In genomic region chr7:126642545-126643243, GRCm38 (mm10) we compare ENCODE assay signal across 20 mouse cellular contexts. TPM values are rescaled to one million over a fixed set of nuclear protein-coding genes. Genes with fewer than 3 reads are reported as not detected.
DNase-seq lines count a peak whose midpoint lies in the region; ATAC-seq and TF ChIP-seq lines count a peak whose summit lies in the region.
"Had no signal": no experiment of that assay in that cellular context is flagged by ENCODE, and none has a peak within 500 bp of the region (broad histone marks: within the 10 kb centered on the region; RNA-seq: fewer than 3 reads in every experiment).

No protein-coding gene starts in this region.

- H3K4me3 ChIP-seq in gastrocnemius, adult 2 months, result no peak overlapping the region
- H3K4me3 ChIP-seq in left cerebral cortex, adult 2 months, result no peak overlapping the region
- H3K4me3 ChIP-seq in liver, postnatal 0 days (ENCODE audit: low read depth, low read length), result no peak overlapping the region
- H3K4me3 ChIP-seq: limb, embryonic 13.5 days; neural tube, embryonic 13.5 days had no signal

- peak; percentile 29 for ATAC-seq in CD4-positive, CD25-positive, alpha-beta regulatory T cell, adult 4 months
- ATAC-seq in liver, postnatal 0 days, result peak; percentile 14; the same call in 1 of the 2 replicates
- no peak for ATAC-seq in megakaryocyte, adult 5-6 weeks (ENCODE audit: poor library complexity, severe bottlenecking)

- intact Hi-C loops in gastrocnemius, adult 2 months (cut with DNase I), result loop anchor here (1.0 kb wide), 1 partner anchor 51 kb away; no protein-coding TSS in a partner anchor
- intact Hi-C loops in gastrocnemius, postnatal 14 days (cut with DNase I; ENCODE audit: low total_unique reads), result no loop called here
- intact Hi-C loops in left cerebral cortex, adult 2 months (cut with DNase I), result loop anchor here (10.0 kb wide), 1 partner anchor 472 kb away; no protein-coding TSS in a partner anchor

- no peaks in the 10 kb centered on the region for H3K36me3 ChIP-seq in liver, postnatal 0 days (replicated peaks; ENCODE audit: insufficient read depth, low read length)
- H3K36me3 ChIP-seq: limb, embryonic 13.5 days; neural tube, embryonic 13.5 days had no signal

- H3K27ac ChIP-seq in gastrocnemius, adult 2 months, result no peak overlapping the region; the same call in 1 of the 2 replicates
- H3K27ac ChIP-seq in left cerebral cortex, adult 2 months, result no peak overlapping the region
- H3K27ac ChIP-seq in liver, postnatal 0 days (ENCODE audit: low read depth), result no peak overlapping the region
- H3K27ac ChIP-seq: limb, embryonic 13.5 days; neural tube, embryonic 13.5 days had no signal

- H3K9me3 ChIP-seq in liver, postnatal 0 days (ENCODE audit: low read length), result no peaks in the 10 kb centered on the region
- H3K9me3 ChIP-seq: limb, embryonic 13.5 days; neural tube, embryonic 13.5 days had no signal

- no peaks in the 10 kb centered on the region for H3K27me3 ChIP-seq in liver, postnatal 0 days (ENCODE audit: insufficient read depth, low read length)
- H3K27me3 ChIP-seq: limb, embryonic 13.5 days; neural tube, embryonic 13.5 days had no signal

- H3K4me2 ChIP-seq in liver, postnatal 0 days (ENCODE audit: low read depth, low read length), result no peak overlapping the region
- H3K4me2 ChIP-seq: limb, embryonic 13.5 days; neural tube, embryonic 13.5 days had no signal

- peak; percentile 31; the same call in 1 of the 2 replicates for TF ChIP-seq CTCF in gastrocnemius, adult 2 months (IDR thresholded peaks at IDR 0.05)
- TF ChIP-seq CTCF in left cerebral cortex, adult 2 months (IDR thresholded peaks at IDR 0.05), result peak; percentile 8; the same call in 1 of the 2 replicates
- TF ChIP-seq CTCF in liver, postnatal 0 days (IDR thresholded peaks at IDR 0.05; ENCODE audit: low read depth), result peak; percentile 31; the same call in 1 of the 2 replicates

- TF ChIP-seq EP300 in liver, postnatal 0 days (IDR thresholded peaks at IDR 0.05; ENCODE audit: low read depth), result no peak

- WGBS in liver, postnatal 0 days (ENCODE audit: insufficient replicate concordance), result 65% methylated on average over 5 of the region's 5 CpGs

- no peak for DNase-seq in gastrocnemius, adult 2 months
- no peak for DNase-seq in gastrocnemius, postnatal 14 days
- DNase-seq in left cerebral cortex, adult 2 months (ENCODE audit: extremely low spot score in 1 of 2, low spot score in 2 of 2), result no peak
- no peak for DNase-seq in left cerebral cortex, adult 9 months (ENCODE audit: low spot score in 2 of 2)
- DNase-seq in liver, postnatal 0 days, result no peak
- DNase-seq in adrenal gland, adult 18-20 months (ENCODE audit: low spot score in 2 of 2), result no peak
- DNase-seq: kidney, adult 11 months; layer of hippocampus, adult 9-11 months; right cerebral cortex, postnatal 25 days had no signal

- no peak overlapping the region for H3K9ac ChIP-seq in liver, postnatal 0 days (replicated peaks)
- H3K9ac ChIP-seq: limb, embryonic 13.5 days; neural tube, embryonic 13.5 days had no signal

- no peaks in the 10 kb centered on the region for H3K4me1 ChIP-seq in liver, postnatal 0 days (ENCODE audit: insufficient read depth)

RNA-seq across cellular contexts. Expression of gene Sgf29, which starts 6.4 kb away (rescaled TPM):
- total RNA-seq in gastrocnemius, adult 2 months (2021), result 10 to 100 TPM; 30.0 to 34.1 TPM
- total RNA-seq in gastrocnemius, postnatal 14 days (2021), result 10 to 100 TPM; 23.2 to 24.6 TPM
- total RNA-seq in left cerebral cortex, adult 2 months (2021), result 10 to 100 TPM; 30.2 to 33.5 TPM
- 100 to 1,000 TPM in 1 of 2 experiments, 10 to 100 TPM in 1; 93.1 to 113 TPM for polyA plus RNA-seq in CD4-positive, CD25-positive, alpha-beta regulatory T cell, adult 4 months (2017; shearing (Covaris generic))
- polyA plus RNA-seq in liver, postnatal 0 days (2015; fragmentation: Nextera tagmentation; extraction: Ambion mirVana), result 22.7 and 22.8 TPM in 2 replicates
- 10 to 100 TPM; 39.6 to 50.1 TPM for total RNA-seq in adrenal gland, adult 18-20 months (2021)
- 42.1 and 55.6 TPM in 2 replicates for total RNA-seq in megakaryocyte, adult 5-6 weeks (2015)
- total RNA-seq in megakaryocyte, adult 5-6 weeks (2017), result 27.3 and 35.5 TPM in 2 replicates

RNA-seq across cellular contexts. Expression of gene Nupr1, which starts 12.0 kb away (rescaled TPM):
- 10 to 100 TPM in 1 of 2 experiments, 1 to 10 TPM in 1; 8.8 to 10.9 TPM for total RNA-seq in gastrocnemius, adult 2 months (2021)
- total RNA-seq in gastrocnemius, postnatal 14 days (2021), result 10 to 100 TPM; 15.4 to 18.3 TPM
- 10 to 100 TPM; 17.6 to 21.0 TPM for total RNA-seq in left cerebral cortex, adult 2 months (2021)
- under 1 TPM in 1 of 2 experiments, not detected in 1; 0.42 TPM for polyA plus RNA-seq in CD4-positive, CD25-positive, alpha-beta regulatory T cell, adult 4 months (2017; shearing (Covaris generic))
- polyA plus RNA-seq in liver, postnatal 0 days (2015; fragmentation: Nextera tagmentation; extraction: Ambion mirVana), result 4.0 and 4.5 TPM in 2 replicates
- 10 to 100 TPM; 13.6 to 26.7 TPM for total RNA-seq in adrenal gland, adult 18-20 months (2021)
- 54.7 and 61.4 TPM in 2 replicates for total RNA-seq in megakaryocyte, adult 5-6 weeks (2015)
- total RNA-seq in megakaryocyte, adult 5-6 weeks (2017), result 108 and 126 TPM in 2 replicates

RNA-seq across cellular contexts. Expression of gene Sult1a1, which starts 33.5 kb away (rescaled TPM):
- total RNA-seq in gastrocnemius, adult 2 months (2021), result 10 to 100 TPM; 16.6 to 16.8 TPM
- total RNA-seq in gastrocnemius, postnatal 14 days (2021), result 10 to 100 TPM; 20.3 to 45.9 TPM
- total RNA-seq in left cerebral cortex, adult 2 months (2021), result 10 to 100 TPM; 10.8 to 13.6 TPM
- 1 to 10 TPM in 1 of 2 experiments, under 1 TPM in 1; 0.82 to 1.3 TPM for polyA plus RNA-seq in CD4-positive, CD25-positive, alpha-beta regulatory T cell, adult 4 months (2017; shearing (Covaris generic))
- 221 and 241 TPM in 2 replicates for polyA plus RNA-seq in liver, postnatal 0 days (2015; fragmentation: Nextera tagmentation; extraction: Ambion mirVana)
- 10 to 100 TPM; 48.0 to 52.5 TPM for total RNA-seq in adrenal gland, adult 18-20 months (2021)
- total RNA-seq in megakaryocyte, adult 5-6 weeks (2015), result 4.8 and 6.6 TPM in 2 replicates
- 6.6 and 6.9 TPM in 2 replicates for total RNA-seq in megakaryocyte, adult 5-6 weeks (2017)

RNA-seq across cellular contexts. Expression of gene Il27, which starts 48.0 kb away (rescaled TPM):
- not detected for total RNA-seq in gastrocnemius, adult 2 months (2021)
- total RNA-seq in gastrocnemius, postnatal 14 days (2021), result not detected
- total RNA-seq in left cerebral cortex, adult 2 months (2021), result not detected
- not detected for polyA plus RNA-seq in CD4-positive, CD25-positive, alpha-beta regulatory T cell, adult 4 months (2017; shearing (Covaris generic))
- polyA plus RNA-seq in liver, postnatal 0 days (2015; fragmentation: Nextera tagmentation; extraction: Ambion mirVana), result 0.18 and 0.21 TPM in 2 replicates
- under 1 TPM in 1 of 2 experiments, not detected in 1; 0.38 TPM for total RNA-seq in adrenal gland, adult 18-20 months (2021)
- 2.5 and 2.9 TPM in 2 replicates for total RNA-seq in megakaryocyte, adult 5-6 weeks (2015)
- 3.0 and 4.8 TPM in 2 replicates for total RNA-seq in megakaryocyte, adult 5-6 weeks (2017)
- total RNA-seq: adrenal gland, adult 2 months; ES-E14; left cerebral cortex, postnatal 10 days had no signal
- polyA plus RNA-seq: forebrain, embryonic 11.5 days; gonadal fat pad, adult 2 months; heart, embryonic 14.5 days; limb, embryonic 13.5 days; lung, embryonic 16.5 days; neural tube, embryonic 13.5 days had no signal

RNA-seq across cellular contexts. Expression of gene Bola2, which starts 52.5 kb away (rescaled TPM):
- 10 to 100 TPM; 35.1 to 36.9 TPM for total RNA-seq in gastrocnemius, adult 2 months (2021)
- total RNA-seq in gastrocnemius, postnatal 14 days (2021), result 10 to 100 TPM; 40.7 to 41.6 TPM
- 100 to 1,000 TPM; 100 to 106 TPM for total RNA-seq in left cerebral cortex, adult 2 months (2021)
- polyA plus RNA-seq in CD4-positive, CD25-positive, alpha-beta regulatory T cell, adult 4 months (2017; shearing (Covaris generic)), result 100 to 1,000 TPM in 1 of 2 experiments, 10 to 100 TPM in 1; 82.6 to 175 TPM
- 86.5 and 93.5 TPM in 2 replicates for polyA plus RNA-seq in liver, postnatal 0 days (2015; fragmentation: Nextera tagmentation; extraction: Ambion mirVana)
- total RNA-seq in adrenal gland, adult 18-20 months (2021), result 100 to 1,000 TPM in 1 of 2 experiments, 10 to 100 TPM in 1; 98.7 to 105 TPM
- 49.8 and 60.5 TPM in 2 replicates for total RNA-seq in megakaryocyte, adult 5-6 weeks (2015)
- total RNA-seq in megakaryocyte, adult 5-6 weeks (2017), result 106 and 161 TPM in 2 replicates
